Mouse (Mus musculus): ENCODE measurements around the gene Hinfp.

- TF ChIP-seq GATA1 (IDR thresholded peaks at IDR 0.05; ENCODE audit: borderline replicate concordance, low read length) (no peak), FLI1 (IDR thresholded peaks at IDR 0.05; ENCODE audit: low read length) (no peak)
Measured at GRCm38 (mm10) chr9:44251314-44251713, 54.2 kb downstream of the Hinfp start, which contains the start of gene Pdzd3.
